Mouse (Mus musculus) embryonic fibroblast, embryonic 13.5 days (primary cell): Measurements from ENCODE around the gene Astn2.

ENCODE experiments used
- CTCF ChIP-seq: IDR thresholded peaks from 2 replicates; pipeline ENCODE4 v1.5.1; 2011; ENCODE audit warnings: mild to moderate bottlenecking, control low read depth, low read length, moderate library complexity, borderline replicate concordance; ENCODE audit not compliant: insufficient read depth
- POLR2A ChIP-seq: IDR thresholded peaks from 2 replicates; pipeline ENCODE4 v1.6.1; 2011; ENCODE audit warnings: low read depth, mild to moderate bottlenecking, control low read depth, low read length, moderate library complexity

GRCm38 (mm10) chr4:65972395-65972794 lies 432.0 kb downstream of the Astn2 start:
- TF ChIP-seq POLR2A: no peak
- no peak for TF ChIP-seq CTCF
